Mouse (Mus musculus): Measurements from ENCODE around the gene Spdl1. TPM values are rescaled to one million over a fixed set of nuclear protein-coding genes. Genes with fewer than 3 reads are reported as not detected.
"Not testable (repeated sequence)": the region's sequence is repeated elsewhere in the genome, so short reads cannot be mapped to it uniquely, and the experiment has no call there.

Gene Spdl1
- polyA plus RNA-seq, 1 experiment from 2014 or later: 27.9 TPM

GRCm38 (mm10) chr11:34827803-34828202 lies 5.6 kb downstream of the Spdl1 start:
- Histone ChIP-seq H3K36me3 (ENCODE audit: control insufficient read depth, insufficient read depth, low read length) (peaks cover 10% of the 10 kb centered on the region; the same call in 1 of the 2 replicates), H3K27ac (ENCODE audit: low read depth, low read length) (no peak overlapping the region), H3K9me3 (ENCODE audit: control insufficient read depth, low read length) (no peaks in the 10 kb centered on the region), H3K9ac (ENCODE audit: low read length) (no peak overlapping the region), H3K27me3 (ENCODE audit: control insufficient read depth, insufficient read depth, low read length) (no peaks in the 10 kb centered on the region), H3K4me3 (ENCODE audit: low read depth, low read length) (no peak overlapping the region), H3K4me1 (replicated peaks; ENCODE audit: control insufficient read depth, insufficient read depth, low read length) (no peaks in the 10 kb centered on the region), H3K4me2 (ENCODE audit: low read depth, low read length, severe bottlenecking) (no peak overlapping the region)
- no peak for DNase-seq (ENCODE audit: low spot score)
- 95% methylated on average over 3 of the region's 3 CpGs for WGBS
- no peak for ATAC-seq (replicated peaks; ENCODE audit: low FRiP score)

DNA sequence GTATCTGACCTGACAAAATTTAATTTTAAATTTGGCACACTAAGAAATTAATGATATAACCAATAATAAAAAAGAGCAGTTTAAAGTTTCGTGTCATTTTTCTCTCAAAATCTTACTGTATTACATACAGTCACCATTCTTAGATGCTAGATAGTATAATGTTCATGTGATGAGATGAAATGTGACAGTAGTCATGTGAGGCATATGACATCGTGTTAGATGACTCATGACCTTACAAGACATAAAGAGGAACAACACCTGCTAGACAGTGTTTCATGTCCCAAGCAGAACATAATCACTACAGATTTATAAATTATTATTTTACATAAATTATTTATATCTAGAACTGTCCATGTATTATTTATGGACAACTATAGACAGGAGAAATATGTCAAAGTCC lies 6.5 kb downstream of the Spdl1 start:
- H3K9me3 ChIP-seq (ENCODE audit: control insufficient read depth, low read length): no peaks in the 10 kb centered on the region
- ATAC-seq (replicated peaks; ENCODE audit: low FRiP score): no peak
- H3K4me3 ChIP-seq (ENCODE audit: low read depth, low read length): no peak overlapping the region
- DNase-seq (ENCODE audit: low spot score): no peak
- 91% methylated on average over 2 of the region's 2 CpGs for WGBS
- H3K27ac ChIP-seq (ENCODE audit: low read depth, low read length): no peak overlapping the region
- H3K9ac ChIP-seq (ENCODE audit: low read length): no peak overlapping the region
- H3K36me3 ChIP-seq (ENCODE audit: control insufficient read depth, insufficient read depth, low read length): peaks cover 10% of the 10 kb centered on the region; the same call in 1 of the 2 replicates
- no peaks in the 10 kb centered on the region for H3K27me3 ChIP-seq (ENCODE audit: control insufficient read depth, insufficient read depth, low read length)
- H3K4me2 ChIP-seq (ENCODE audit: low read depth, low read length, severe bottlenecking): no peak overlapping the region
- no peaks in the 10 kb centered on the region for H3K4me1 ChIP-seq (replicated peaks; ENCODE audit: control insufficient read depth, insufficient read depth, low read length)

DNA sequence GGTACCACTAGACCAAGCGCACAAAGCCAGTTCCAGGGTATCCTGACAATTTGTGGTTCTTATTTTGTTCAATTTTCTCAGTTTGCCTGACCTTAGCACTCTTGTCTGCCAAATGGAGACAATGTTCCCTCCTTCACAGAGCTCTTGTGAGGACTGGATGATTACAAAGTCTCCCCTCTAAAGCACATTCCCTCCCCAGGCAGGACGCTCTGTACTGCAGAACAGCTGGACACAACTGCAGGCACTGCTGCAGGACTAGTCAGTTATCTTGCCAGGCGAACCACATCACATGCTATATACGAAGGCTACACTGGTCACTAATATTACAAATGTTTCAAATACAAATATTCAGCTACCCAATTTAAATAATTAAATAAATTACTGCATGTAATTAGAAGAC lies 8.7 kb downstream of the Spdl1 start:
- no peak for DNase-seq (ENCODE audit: low spot score)
- no peaks in the 10 kb centered on the region for H3K9me3 ChIP-seq (ENCODE audit: control insufficient read depth, low read length)
- no peak overlapping the region for H3K27ac ChIP-seq (ENCODE audit: low read depth, low read length)
- no peak overlapping the region for H3K4me3 ChIP-seq (ENCODE audit: low read depth, low read length)
- no peak for ATAC-seq (replicated peaks; ENCODE audit: low FRiP score)
- H3K36me3 ChIP-seq (ENCODE audit: control insufficient read depth, insufficient read depth, low read length): peaks cover 6% of the 10 kb centered on the region; the same call in 1 of the 2 replicates
- no peak overlapping the region for H3K9ac ChIP-seq (ENCODE audit: low read length)
- H3K4me2 ChIP-seq (ENCODE audit: low read depth, low read length, severe bottlenecking): no peak overlapping the region
- H3K27me3 ChIP-seq (ENCODE audit: control insufficient read depth, insufficient read depth, low read length): no peaks in the 10 kb centered on the region
- no peaks in the 10 kb centered on the region for H3K4me1 ChIP-seq (replicated peaks; ENCODE audit: control insufficient read depth, insufficient read depth, low read length)
- 97% methylated on average over 4 of the region's 4 CpGs for WGBS

GRCm38 (mm10) chr11:34814767-34815166 lies 18.7 kb downstream of the Spdl1 start:
- 10% methylated on average over 2 of the region's 2 CpGs for WGBS
- Histone ChIP-seq H3K36me3 (ENCODE audit: control insufficient read depth, insufficient read depth, low read length) (peaks cover 3% of the 10 kb centered on the region; the same call in 1 of the 2 replicates), H3K27ac (ENCODE audit: low read depth, low read length) (no peak overlapping the region), H3K27me3 (ENCODE audit: control insufficient read depth, insufficient read depth, low read length) (no peaks in the 10 kb centered on the region), H3K9ac (ENCODE audit: low read length) (no peak overlapping the region), H3K4me1 (replicated peaks; ENCODE audit: control insufficient read depth, insufficient read depth, low read length) (no peaks in the 10 kb centered on the region), H3K9me3 (ENCODE audit: control insufficient read depth, low read length) (no peaks in the 10 kb centered on the region), H3K4me3 (ENCODE audit: low read depth, low read length) (no peak overlapping the region), H3K4me2 (ENCODE audit: low read depth, low read length, severe bottlenecking) (no peak overlapping the region)
- ATAC-seq (replicated peaks; ENCODE audit: low FRiP score) (no peak), DNase-seq (ENCODE audit: low spot score) (no peak)

DNA sequence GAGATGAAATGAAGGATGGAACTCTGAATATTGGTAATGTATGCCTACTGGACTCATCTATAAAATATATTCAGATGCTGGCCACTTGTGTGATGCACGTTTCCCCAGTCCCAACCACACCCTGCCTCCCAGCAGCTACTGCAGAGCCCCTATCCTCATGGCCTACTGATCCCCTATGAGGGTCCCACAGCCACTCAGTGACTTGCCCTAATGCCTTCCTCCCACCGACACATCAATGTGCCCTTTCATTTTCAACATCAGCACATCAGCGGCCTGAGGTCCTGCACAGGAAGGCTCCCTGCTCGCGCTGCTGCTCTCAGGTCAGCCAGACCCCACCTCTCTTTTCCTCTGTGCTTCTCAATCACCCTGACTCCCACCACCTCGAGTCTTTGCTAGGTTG lies 19.1 kb downstream of the Spdl1 start:
- H3K4me1 ChIP-seq (replicated peaks; ENCODE audit: control insufficient read depth, insufficient read depth, low read length): no peaks in the 10 kb centered on the region
- H3K27me3 ChIP-seq (ENCODE audit: control insufficient read depth, insufficient read depth, low read length): no peaks in the 10 kb centered on the region
- H3K9me3 ChIP-seq (ENCODE audit: control insufficient read depth, low read length): no peaks in the 10 kb centered on the region
- peaks cover 3% of the 10 kb centered on the region; the same call in 1 of the 2 replicates for H3K36me3 ChIP-seq (ENCODE audit: control insufficient read depth, insufficient read depth, low read length)
- no peak overlapping the region for H3K9ac ChIP-seq (ENCODE audit: low read length)
- DNase-seq (ENCODE audit: low spot score) (no peak), ATAC-seq (replicated peaks; ENCODE audit: low FRiP score) (no peak)
- H3K27ac ChIP-seq (ENCODE audit: low read depth, low read length): no peak overlapping the region
- H3K4me3 ChIP-seq (ENCODE audit: low read depth, low read length): no peak overlapping the region
- WGBS: 92% methylated on average over 6 of the region's 6 CpGs
- no peak overlapping the region for H3K4me2 ChIP-seq (ENCODE audit: low read depth, low read length, severe bottlenecking)

- not testable (repeated sequence) for H3K9me3 ChIP-seq (ENCODE audit: control insufficient read depth, low read length); H3K9ac ChIP-seq (ENCODE audit: low read length); H3K4me1 ChIP-seq (replicated peaks; ENCODE audit: control insufficient read depth, insufficient read depth, low read length); ATAC-seq (replicated peaks; ENCODE audit: low FRiP score); H3K27me3 ChIP-seq (ENCODE audit: control insufficient read depth, insufficient read depth, low read length); H3K27ac ChIP-seq (ENCODE audit: low read depth, low read length); H3K4me2 ChIP-seq (ENCODE audit: low read depth, low read length, severe bottlenecking); H3K4me3 ChIP-seq (ENCODE audit: low read depth, low read length); DNase-seq (ENCODE audit: low spot score); H3K36me3 ChIP-seq (ENCODE audit: control insufficient read depth, insufficient read depth, low read length)
- 84% methylated on average over 4 of the region's 4 CpGs for WGBS
These were observed 28.4 kb downstream of the Spdl1 start for GRCm38 (mm10) chr11:34805026-34805425.

DNA sequence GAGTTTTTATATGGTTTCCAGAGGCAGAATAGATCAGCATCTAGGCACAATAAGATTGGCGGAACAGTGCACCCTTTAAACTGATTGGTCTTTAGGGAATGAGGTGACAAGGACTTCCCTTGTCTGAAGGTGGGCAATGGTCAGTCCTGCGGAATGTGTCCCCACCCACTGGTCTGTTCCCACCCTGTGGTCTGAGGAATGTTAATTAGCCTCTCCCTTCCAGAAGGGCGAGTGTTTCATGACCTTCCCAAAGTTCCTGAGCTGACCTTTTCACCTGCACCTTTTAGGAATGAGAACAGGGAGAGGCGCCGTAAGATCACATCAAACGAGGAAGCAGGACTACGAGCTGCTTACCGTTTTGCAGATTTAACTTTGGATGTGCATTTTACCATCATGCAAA lies 35.4 kb downstream of the Spdl1 start:
- H3K4me1 ChIP-seq (replicated peaks; ENCODE audit: control insufficient read depth, insufficient read depth, low read length); H3K4me3 ChIP-seq (ENCODE audit: low read depth, low read length); H3K4me2 ChIP-seq (ENCODE audit: low read depth, low read length, severe bottlenecking); H3K36me3 ChIP-seq (ENCODE audit: control insufficient read depth, insufficient read depth, low read length); H3K27ac ChIP-seq (ENCODE audit: low read depth, low read length); ATAC-seq (replicated peaks; ENCODE audit: low FRiP score); H3K9me3 ChIP-seq (ENCODE audit: control insufficient read depth, low read length); H3K27me3 ChIP-seq (ENCODE audit: control insufficient read depth, insufficient read depth, low read length); H3K9ac ChIP-seq (ENCODE audit: low read length); DNase-seq (ENCODE audit: low spot score): not testable (repeated sequence)
- WGBS: 52% methylated on average over 8 of the region's 8 CpGs

- H3K9ac ChIP-seq (ENCODE audit: low read length): no peak overlapping the region
- H3K9me3 ChIP-seq (ENCODE audit: control insufficient read depth, low read length): no peaks in the 10 kb centered on the region
- no peaks in the 10 kb centered on the region for H3K36me3 ChIP-seq (ENCODE audit: control insufficient read depth, insufficient read depth, low read length)
- no peak overlapping the region for H3K4me3 ChIP-seq (ENCODE audit: low read depth, low read length)
- ATAC-seq (replicated peaks; ENCODE audit: low FRiP score) (no peak), DNase-seq (ENCODE audit: low spot score) (no peak)
- H3K4me2 ChIP-seq (ENCODE audit: low read depth, low read length, severe bottlenecking): no peak overlapping the region
- no peaks in the 10 kb centered on the region for H3K27me3 ChIP-seq (ENCODE audit: control insufficient read depth, insufficient read depth, low read length)
- 35% methylated on average over 4 of the region's 4 CpGs for WGBS
- no peaks in the 10 kb centered on the region for H3K4me1 ChIP-seq (replicated peaks; ENCODE audit: control insufficient read depth, insufficient read depth, low read length)
- H3K27ac ChIP-seq (ENCODE audit: low read depth, low read length): no peak overlapping the region
These were observed 37.3 kb downstream of the Spdl1 start for GRCm38 (mm10) chr11:34796097-34796496.

DNA sequence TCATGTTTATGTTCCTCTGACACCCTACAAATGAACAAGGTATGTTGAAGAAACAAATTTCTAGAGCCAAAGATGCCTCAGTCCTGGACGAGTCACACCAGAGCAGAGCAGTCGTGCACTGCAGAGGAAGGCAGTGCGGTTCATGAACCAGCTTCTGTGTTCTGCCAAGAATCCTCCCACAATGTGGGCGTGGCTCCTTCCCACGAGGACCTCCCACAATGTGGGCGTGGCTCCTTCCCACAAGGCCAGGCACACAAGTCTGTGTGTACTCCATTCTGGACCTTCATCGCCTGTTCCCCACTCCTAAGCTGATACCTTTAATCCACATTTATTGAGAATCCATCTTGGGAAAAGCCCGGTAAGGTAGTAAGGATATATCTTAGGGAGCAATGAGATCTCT lies 41.6 kb downstream of the Spdl1 start:
- 71% methylated on average over 8 of the region's 8 CpGs for WGBS
- Histone ChIP-seq H3K4me1 (replicated peaks; ENCODE audit: control insufficient read depth, insufficient read depth, low read length) (no peaks in the 10 kb centered on the region), H3K9ac (ENCODE audit: low read length) (no peak overlapping the region), H3K27me3 (ENCODE audit: control insufficient read depth, insufficient read depth, low read length) (no peaks in the 10 kb centered on the region), H3K27ac (ENCODE audit: low read depth, low read length) (no peak overlapping the region), H3K9me3 (ENCODE audit: control insufficient read depth, low read length) (no peaks in the 10 kb centered on the region), H3K4me3 (ENCODE audit: low read depth, low read length) (no peak overlapping the region), H3K4me2 (ENCODE audit: low read depth, low read length, severe bottlenecking) (no peak overlapping the region), H3K36me3 (ENCODE audit: control insufficient read depth, insufficient read depth, low read length) (no peaks in the 10 kb centered on the region)
- ATAC-seq (replicated peaks; ENCODE audit: low FRiP score) (no peak; the same call in 1 of the 2 replicates), DNase-seq (ENCODE audit: low spot score) (no peak)
